Mouse (Mus musculus) lung, postnatal 0 days (tissue): Measurements from ENCODE around the gene Olfr9.

Source experiments
- CTCF ChIP-seq: IDR thresholded peaks from 2 replicates; pipeline ENCODE4 v1.5.1; 2016; ENCODE audit warnings: antibody characterized with exemption, mild to moderate bottlenecking
- EP300 ChIP-seq: IDR thresholded peaks from 2 replicates; pipeline ENCODE4 v1.6.1; 2016; ENCODE audit warnings: antibody characterized with exemption, mild to moderate bottlenecking, control low read depth

GRCm38 (mm10) chr10:129004032-129004920, 15.0 kb downstream of the Olfr9 start:
- TF ChIP-seq EP300: no peak
- no peak for TF ChIP-seq CTCF
